Mouse (Mus musculus) cerebellum, adult 9-10 months (tissue): ENCODE data around the gene Gcnt3.

Experiments used
- DNase-seq: peaks from one replicate; pipeline ENCODE4 v3.0.0; 2022

Gene Gcnt3

GRCm38 (mm10) chr9:70037988-70038387 lies at the start of gene Gcnt3:
Gcnt3 (minus strand) TSS chr9:70038088.
- no peak for DNase-seq

DNA sequence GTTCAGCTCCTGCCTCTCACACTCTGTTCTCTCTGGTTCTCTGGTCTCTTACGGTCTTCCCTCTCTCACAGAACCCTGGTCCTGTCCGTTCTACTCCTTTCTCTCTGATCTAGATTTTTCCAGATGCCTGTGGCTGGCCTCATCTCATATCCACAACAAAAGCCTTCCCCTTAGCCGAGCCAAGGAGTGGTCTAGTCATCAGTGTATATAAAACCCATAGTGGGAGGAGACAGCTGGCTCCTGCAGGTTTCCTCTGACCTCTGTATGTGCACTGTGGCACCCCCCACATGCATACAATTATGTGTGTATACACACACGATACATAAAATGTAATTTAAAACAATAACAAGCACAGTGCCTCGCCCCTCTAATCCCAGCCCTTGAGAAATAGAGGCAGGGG lies 49.5 kb upstream of the Gcnt3 start:
- no peak for DNase-seq

- no peak for DNase-seq
Observed at GRCm38 (mm10) chr9:70086091-70086490, 48.2 kb upstream of the Gcnt3 start.

GRCm38 (mm10) chr9:70084107-70084506 lies 46.2 kb upstream of the Gcnt3 start:
- peak; percentile 11 for DNase-seq

DNA sequence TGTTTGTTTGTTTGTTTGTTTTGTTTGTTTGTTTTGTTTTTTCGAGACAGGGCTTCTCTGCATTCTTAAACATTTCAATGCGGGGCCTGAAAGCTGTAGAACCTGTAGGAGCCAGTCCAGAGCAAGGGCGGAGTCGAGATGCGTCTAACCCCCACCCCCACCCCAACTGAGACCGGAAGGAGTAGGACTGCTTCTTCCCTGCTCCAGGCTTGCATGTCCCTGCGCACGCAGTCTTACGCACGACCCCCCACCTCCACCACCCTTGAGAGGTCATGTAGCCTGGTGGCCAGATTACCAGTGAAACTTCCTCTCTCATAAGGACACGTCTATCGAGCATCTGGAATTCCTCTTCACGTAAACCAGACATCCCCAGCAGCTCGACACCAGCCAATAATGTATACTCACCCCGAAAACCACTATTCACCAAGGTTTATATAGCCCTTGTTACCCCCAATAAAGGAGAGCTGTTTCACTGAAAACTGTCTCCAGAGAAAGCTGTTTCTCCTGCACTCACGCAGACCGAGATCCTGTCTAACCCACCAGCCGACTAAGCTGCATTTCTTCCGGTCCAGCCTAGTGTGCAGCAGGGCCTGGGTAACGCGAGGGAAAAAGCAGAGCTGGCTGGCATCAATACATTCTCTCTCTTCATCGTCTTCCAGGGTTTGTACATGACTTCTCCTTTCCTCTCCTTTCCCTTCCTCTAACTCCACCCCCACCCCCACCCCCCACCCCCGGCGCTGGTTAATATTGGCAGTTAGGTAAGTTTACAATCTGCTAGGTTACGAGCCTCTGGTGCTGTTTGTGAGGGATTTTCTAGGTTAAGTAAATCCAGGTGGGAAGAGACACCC lies 44.7 kb upstream of the Gcnt3 start:
- DNase-seq = no peak

DNA sequence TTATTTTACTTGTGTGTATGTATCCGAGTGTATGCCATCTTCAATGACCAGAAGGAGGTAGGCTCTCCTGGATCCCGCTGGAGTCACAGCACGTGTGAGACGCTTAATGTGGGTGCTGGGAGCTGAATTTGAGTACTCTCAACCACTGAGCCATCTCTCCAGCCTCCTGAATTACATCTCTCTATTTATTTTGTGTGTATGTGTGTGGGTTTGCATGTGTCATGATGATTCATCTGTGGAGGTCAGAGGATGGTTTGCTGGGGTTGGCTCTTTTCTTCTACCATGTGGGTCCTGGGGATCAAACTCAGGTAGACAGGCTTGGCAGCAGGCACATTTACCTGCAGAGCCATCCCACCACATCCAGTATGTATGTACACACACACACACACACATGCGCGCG lies 43.9 kb upstream of the Gcnt3 start:
- DNase-seq = no peak

GRCm38 (mm10) chr9:70080976-70081375 lies 43.1 kb upstream of the Gcnt3 start:
- DNase-seq = no peak

DNA sequence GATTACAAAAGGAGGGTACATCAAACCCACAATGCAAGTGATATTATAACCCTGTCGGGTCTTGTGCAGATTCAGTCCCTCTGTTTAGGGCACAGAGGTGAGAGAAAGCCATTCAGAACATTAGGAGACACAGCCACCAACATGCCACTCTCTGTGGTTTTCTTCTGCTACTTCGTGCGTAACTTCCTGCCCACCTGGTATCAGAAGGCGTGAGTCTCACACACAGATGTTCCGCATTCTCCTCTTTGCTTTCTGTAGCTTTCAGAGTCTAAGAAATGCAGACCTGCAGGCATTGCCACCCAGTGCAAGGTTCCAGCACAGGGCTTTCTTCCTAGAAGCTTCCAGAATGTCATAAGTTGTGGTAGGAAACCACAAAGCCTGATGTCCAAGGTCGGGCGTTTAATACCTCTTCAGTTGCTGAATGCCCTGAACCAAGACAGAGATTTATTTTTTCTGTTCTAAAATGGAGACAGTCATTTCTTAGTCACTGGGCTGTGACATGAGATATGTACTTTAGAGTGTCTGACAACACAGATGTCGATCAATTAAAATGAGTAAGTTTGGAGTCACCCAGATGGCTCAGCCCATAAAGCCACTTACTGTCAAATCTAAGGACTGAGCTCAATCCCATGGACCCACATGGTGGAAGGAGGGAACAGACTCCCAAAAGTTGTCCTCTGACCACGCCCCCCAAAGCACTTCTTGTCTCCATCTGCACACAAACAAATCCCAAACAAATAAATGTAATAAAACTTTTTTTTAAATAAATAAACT lies 42.3 kb upstream of the Gcnt3 start:
- DNase-seq = no peak

GRCm38 (mm10) chr9:70078034-70078433 lies 40.1 kb upstream of the Gcnt3 start:
- no peak for DNase-seq

DNA sequence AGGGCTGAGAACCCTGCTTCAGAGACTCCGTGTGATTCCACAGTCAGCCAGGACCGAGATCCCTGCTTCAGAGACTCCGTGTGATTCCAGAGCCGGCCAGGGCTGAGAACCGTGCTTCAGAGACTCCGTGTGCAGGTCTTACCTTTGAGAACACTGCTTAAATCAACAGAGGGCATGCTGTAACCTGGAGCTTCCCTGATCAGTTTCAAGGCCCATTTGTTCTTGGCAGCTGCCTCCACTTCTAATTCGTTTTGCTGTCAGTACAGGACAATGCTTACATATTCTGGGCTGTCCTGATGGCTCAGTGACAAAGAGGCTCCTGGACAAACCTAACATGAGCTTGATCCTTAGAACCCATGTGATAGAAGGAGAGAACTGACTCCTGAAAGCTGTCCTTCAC lies 39.3 kb upstream of the Gcnt3 start:
- DNase-seq = no peak

DNA sequence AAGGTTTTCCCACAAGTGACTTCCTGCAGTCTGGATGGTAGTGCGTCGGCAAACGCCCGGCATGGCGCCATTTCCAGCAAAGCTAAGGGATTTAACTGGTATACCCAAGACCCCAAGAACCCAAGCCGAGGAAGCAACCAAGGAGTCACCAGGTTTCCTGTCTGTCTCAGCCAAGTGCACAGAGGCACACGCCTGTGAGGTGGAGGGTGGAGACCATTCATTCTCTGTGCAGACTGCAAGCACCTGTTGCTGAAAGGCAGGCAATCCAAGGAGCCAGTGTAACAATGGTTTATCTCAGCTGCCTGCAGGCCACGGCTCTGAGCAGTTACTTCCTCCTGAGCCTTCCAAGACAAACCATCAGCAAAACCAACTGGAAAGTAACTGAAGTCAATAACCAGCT lies 34.5 kb upstream of the Gcnt3 start:
- DNase-seq = no peak

DNA sequence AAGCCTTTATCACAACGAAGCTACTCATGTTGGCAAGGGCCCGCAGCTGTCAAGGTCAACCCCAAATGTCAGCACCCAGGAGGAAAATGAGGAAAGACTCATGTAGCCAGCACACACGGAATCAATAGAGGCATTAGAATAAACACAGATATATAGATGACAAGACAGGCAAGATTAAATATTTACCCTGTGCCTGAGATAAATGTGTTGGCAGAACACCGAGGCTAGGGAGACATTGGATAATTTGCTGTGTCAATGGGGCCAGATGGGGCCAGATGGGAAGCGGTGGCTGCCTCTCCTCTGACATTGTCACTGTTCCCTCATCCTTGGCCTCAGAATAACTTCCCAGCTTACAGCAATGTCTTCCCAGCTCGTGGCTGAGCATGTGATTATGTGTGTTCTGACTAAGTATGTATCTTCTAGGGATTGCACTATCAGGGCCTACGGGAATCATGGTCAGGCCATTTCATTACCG lies 32.1 kb upstream of the Gcnt3 start:
- DNase-seq = no peak

GRCm38 (mm10) chr9:70067497-70067896 lies 29.6 kb upstream of the Gcnt3 start:
- DNase-seq = no peak

- no peak for DNase-seq
Observed at GRCm38 (mm10) chr9:70062012-70062411, 24.1 kb upstream of the Gcnt3 start.

DNA sequence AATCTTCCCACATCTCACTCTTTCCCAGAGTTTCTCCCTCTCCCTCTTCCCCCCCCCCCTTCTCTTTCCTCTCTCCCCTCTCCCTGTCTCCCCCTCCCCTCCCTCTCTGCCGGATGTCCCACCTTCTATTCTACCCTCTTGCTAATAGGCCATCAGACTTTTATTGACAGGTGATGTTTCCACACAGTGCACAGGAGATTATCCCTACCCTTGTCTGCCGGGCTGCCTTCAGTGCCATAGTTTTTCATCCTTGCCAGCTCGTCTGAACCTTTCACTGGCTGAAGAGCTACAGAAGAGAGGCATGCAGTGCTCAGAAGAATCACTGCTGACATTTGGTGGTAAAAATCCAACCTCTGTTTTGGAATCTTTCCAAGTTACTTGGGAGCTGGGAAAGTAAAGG lies 15.5 kb upstream of the Gcnt3 start:
- DNase-seq = no peak

DNA sequence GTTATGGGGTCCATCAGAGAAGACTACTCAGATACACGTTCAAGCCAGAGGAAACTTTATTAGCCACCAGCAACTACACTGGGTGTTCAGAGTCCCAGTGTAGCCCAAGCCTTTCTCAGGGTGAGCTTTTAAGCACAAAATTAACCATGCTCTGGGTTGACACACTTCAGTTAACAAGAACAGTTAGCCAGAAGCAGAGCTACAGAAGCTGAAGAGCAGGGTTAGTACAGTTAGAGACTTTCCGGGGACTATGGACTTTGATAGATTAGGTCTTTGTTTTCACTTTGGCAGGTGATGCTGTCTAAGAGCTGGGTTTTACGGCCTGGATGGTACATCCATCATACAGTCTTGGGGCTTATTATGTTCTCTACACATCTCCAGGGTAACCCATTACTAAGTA lies 14.8 kb upstream of the Gcnt3 start:
- no peak for DNase-seq

DNA sequence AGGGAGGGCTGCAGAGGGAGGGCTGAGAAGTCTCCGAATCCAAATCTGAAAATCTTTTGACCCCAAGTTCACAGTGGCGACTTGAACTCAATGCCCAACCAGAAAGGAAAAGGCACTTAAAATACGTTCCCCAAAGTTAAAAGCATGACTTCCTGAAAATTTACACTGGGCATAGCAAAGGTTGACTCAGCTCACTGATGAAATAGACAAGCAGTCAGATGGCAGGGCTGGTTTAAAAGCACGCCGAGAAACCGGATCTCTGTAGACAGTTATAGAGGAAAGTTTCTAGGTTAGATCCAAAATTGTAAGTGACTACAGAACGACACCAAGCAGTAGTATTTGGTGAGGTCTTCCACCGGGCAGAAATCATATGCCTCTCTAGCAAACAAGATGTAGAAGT lies 12.0 kb upstream of the Gcnt3 start:
- DNase-seq = no peak

DNA sequence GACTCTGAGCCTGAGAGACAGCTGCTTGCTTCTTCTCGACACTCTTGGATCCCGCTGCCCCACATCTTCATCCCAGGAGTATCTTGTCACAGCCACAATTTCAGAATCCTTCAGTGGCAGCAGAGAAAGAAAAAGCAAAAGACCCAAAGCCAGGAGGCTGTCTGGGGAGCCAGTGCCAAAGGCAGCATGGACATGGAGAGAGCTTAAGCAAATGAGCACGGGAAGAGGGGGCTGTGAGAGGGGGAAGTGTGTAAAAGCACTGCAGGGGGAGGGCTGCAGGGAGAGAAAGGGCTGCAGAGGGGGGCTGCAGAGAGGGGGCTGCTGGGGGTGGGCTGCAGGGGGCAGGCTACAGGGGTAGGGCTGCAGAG lies 11.5 kb upstream of the Gcnt3 start:
- no peak for DNase-seq

- DNase-seq = no peak
Observed at GRCm38 (mm10) chr9:70048751-70049415, 11.0 kb upstream of the Gcnt3 start.

GRCm38 (mm10) chr9:70048280-70048679 lies 10.4 kb upstream of the Gcnt3 start:
- no peak for DNase-seq

DNA sequence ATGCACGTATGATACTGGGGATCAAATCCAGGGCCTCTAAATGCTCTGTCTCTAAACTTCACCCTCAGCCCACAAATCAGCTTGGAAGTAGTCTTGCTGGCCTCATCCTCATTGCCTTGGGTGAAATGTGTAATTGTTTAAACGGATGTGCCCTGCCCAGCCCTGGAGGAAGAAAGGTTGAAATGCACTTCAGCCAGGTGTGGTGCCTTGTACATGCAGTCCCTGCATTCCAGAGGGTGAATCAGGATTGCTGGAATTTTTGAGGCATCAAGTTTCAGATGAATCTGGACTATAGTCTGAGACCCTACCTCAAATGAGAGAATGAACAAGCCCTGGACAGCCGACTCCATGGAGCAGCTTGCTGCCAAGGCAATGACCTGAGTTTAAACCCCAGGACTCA lies 10.0 kb upstream of the Gcnt3 start:
- no peak for DNase-seq

GRCm38 (mm10) chr9:70046255-70046654 lies 8.4 kb upstream of the Gcnt3 start:
- DNase-seq = no peak

- no peak for DNase-seq
Observed at GRCm38 (mm10) chr9:70044865-70045264, 7.0 kb upstream of the Gcnt3 start.

DNA sequence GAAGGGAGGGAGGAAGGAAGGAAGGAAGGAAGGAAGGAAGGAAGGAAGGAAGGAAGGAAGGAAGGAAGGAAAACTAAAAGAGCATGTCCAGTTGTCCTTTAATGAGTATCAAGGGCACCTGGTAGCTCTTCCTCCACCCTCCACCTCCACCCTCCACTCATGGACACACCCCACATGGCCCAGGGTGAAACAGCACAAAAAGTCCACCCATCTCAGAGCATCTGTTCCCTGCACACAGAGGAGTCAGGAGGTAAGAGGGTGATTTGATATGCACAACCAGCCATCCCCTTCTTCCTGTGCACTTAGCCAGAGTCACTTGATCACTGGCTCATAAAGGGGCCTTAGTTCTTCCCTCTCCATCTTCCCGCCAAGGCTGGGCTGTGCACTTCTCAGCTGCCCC lies 5.0 kb upstream of the Gcnt3 start:
- no peak for DNase-seq
